16 mouse cellular contexts compared by ENCODE assay signal in genomic region chr13:54548036-54548435, GRCm38 (mm10).
"Had no signal": no experiment of that assay in that cellular context is flagged by ENCODE, and none has a peak within 500 bp of the region (broad histone marks: within the 10 kb centered on the region; RNA-seq: fewer than 3 reads in every experiment).

No protein-coding gene starts in this region.

- H3K27me3 ChIP-seq: limb, embryonic 13.5 days; liver, embryonic 12.5 days; liver, embryonic 15.5 days; lung, embryonic 15.5 days had no signal

- ATAC-seq: liver, embryonic 12.5 days had no signal

- H3K9ac ChIP-seq: limb, embryonic 13.5 days; liver, embryonic 12.5 days; liver, embryonic 15.5 days; lung, embryonic 15.5 days had no signal

- H3K4me3 ChIP-seq: layer of hippocampus, adult 2 months; limb, embryonic 10.5 days; limb, embryonic 13.5 days; liver, embryonic 12.5 days; liver, embryonic 15.5 days; lung, embryonic 15.5 days had no signal

- H3K4me1 ChIP-seq: limb, embryonic 10.5 days; limb, embryonic 13.5 days; liver, embryonic 12.5 days; liver, embryonic 15.5 days; lung, embryonic 15.5 days had no signal

- H3K4me2 ChIP-seq: limb, embryonic 13.5 days; liver, embryonic 12.5 days; liver, embryonic 15.5 days; lung, embryonic 15.5 days; midbrain, embryonic 11.5 days had no signal

- H3K27ac ChIP-seq: layer of hippocampus, adult 2 months; limb, embryonic 10.5 days; limb, embryonic 13.5 days; liver, embryonic 12.5 days; liver, embryonic 15.5 days; lung, embryonic 15.5 days had no signal

- DNase-seq: layer of hippocampus, adult 9-11 months; liver; lung, adult 18-20 months; lung, postnatal 10 days; lung, postnatal 36 days; midbrain, embryonic 14.5 days; thymus, adult 18-20 months; thymus, postnatal 14 days; thymus, postnatal 4 days had no signal

- H3K9me3 ChIP-seq: limb, embryonic 10.5 days; limb, embryonic 13.5 days; liver, embryonic 12.5 days; liver, embryonic 15.5 days; lung, embryonic 15.5 days had no signal
